Mouse (Mus musculus) neural tube, embryonic 11.5 days (tissue): Measurements from ENCODE around the gene Wbp2nl. TPM values are rescaled to one million over a fixed set of nuclear protein-coding genes. Genes with fewer than 3 reads are reported as not detected.

Experiments
- ATAC-seq: fragments of 200-750 bp; cut with Nextera tagmentation; 2 replicates; pipeline ENCODE4 v1.8.0; 2017; ENCODE audit warnings: moderate number of reproducible peaks, mild to moderate bottlenecking, moderate TSS enrichment, moderate library complexity; ENCODE audit not compliant: insufficient read depth, low FRiP score, low TSS enrichment
- DNase-seq: peaks from one replicate; pipeline ENCODE4 v3.0.0-alpha.2; 2015; ENCODE audit warnings: low spot score
- H3K27ac ChIP-seq: fragments of 300-500 bp; sonication (generic); 2 replicates; pipeline ENCODE4 v1.5.1; 2014; ENCODE audit warnings: low read depth, mild to moderate bottlenecking, low read length
- H3K27me3 ChIP-seq: fragments of 300-500 bp; sonication (generic); 2 replicates; pipeline ENCODE4 v1.6.1; 2014; ENCODE audit warnings: mild to moderate bottlenecking, low read length, mixed read lengths; ENCODE audit not compliant: control insufficient read depth, insufficient read depth
- H3K36me3 ChIP-seq: fragments of 300-500 bp; sonication (generic); 2 replicates; pipeline ENCODE4 v1.6.1; 2014; ENCODE audit warnings: mild to moderate bottlenecking, low read length, moderate library complexity, mixed read lengths; ENCODE audit not compliant: control insufficient read depth, insufficient read depth
- H3K4me1 ChIP-seq: fragments of 300-500 bp; sonication (generic); 2 replicates; pipeline ENCODE4 v1.6.1; 2014; ENCODE audit warnings: low read length, mixed read lengths; ENCODE audit not compliant: control insufficient read depth, insufficient read depth
- H3K4me2 ChIP-seq: fragments of 300-500 bp; sonication (generic); 2 replicates; pipeline ENCODE4 v1.6.1; 2014; ENCODE audit warnings: low read depth, mild to moderate bottlenecking, moderate library complexity
- H3K4me3 ChIP-seq: fragments of 300-500 bp; sonication (generic); 2 replicates; pipeline ENCODE4 v1.5.1; 2014; ENCODE audit warnings: low read depth, low read length
- H3K9ac ChIP-seq: fragments of 300-500 bp; sonication (generic); 2 replicates; pipeline ENCODE4 v1.6.1; 2014; ENCODE audit warnings: mild to moderate bottlenecking, low read length
- H3K9me3 ChIP-seq: fragments of 300-500 bp; sonication (generic); 2 replicates; pipeline ENCODE4 v1.6.1; 2016; ENCODE audit warnings: low read length; ENCODE audit not compliant: control insufficient read depth
- WGBS: fragments of 180-500 bp; shearing (Covaris S2); extraction: QIAGEN DNeasy Blood & Tissue Kit; methylation state at CpG from one replicate; pipeline ENCODE4 v1.1.7; 2014; 5-methylcytosine and 5-hydroxymethylcytosine counted together
- polyA plus RNA-seq: library from polyadenylated mRNA; unstranded; fragments of >200 nt; fragmentation: Nextera tagmentation; extraction: Ambion mirVana; gene quantifications from 2 replicates; pipeline ENCODE4 v1.2.1, GENCODE M21; 2014

Wbp2nl gene
- polyA plus RNA-seq, 1 experiment from 2014 or later = 0.27 TPM

- Histone ChIP-seq H3K4me1 (peaks cover 21% of the 10 kb centered on the region), H3K4me3 (no peak overlapping the region), H3K27ac (no peak overlapping the region), H3K27me3 (peaks cover 11% of the 10 kb centered on the region), H3K4me2 (0 out of 2 replicates have a peak overlapping the region, but pooled peaks have one; percentile 7), H3K9ac (no peak overlapping the region), H3K36me3 (no peaks in the 10 kb centered on the region), H3K9me3 (no peaks in the 10 kb centered on the region)
- 73% methylated on average over 5 of the region's 5 CpGs for WGBS
- ATAC-seq (no peak), DNase-seq (no peak)
Observed at GRCm38 (mm10) chr15:82342543-82342935, 43.8 kb downstream of the Wbp2nl start.

- Histone ChIP-seq H3K9ac (no peak overlapping the region), H3K9me3 (no peaks in the 10 kb centered on the region), H3K27me3 (peaks cover 11% of the 10 kb centered on the region), H3K4me1 (peaks cover 15% of the 10 kb centered on the region), H3K4me3 (no peak overlapping the region), H3K36me3 (peaks cover 8% of the 10 kb centered on the region), H3K27ac (no peak overlapping the region), H3K4me2 (no peak overlapping the region)
- no peak for DNase-seq
- WGBS = 92% methylated on average over 27 of the region's 27 CpGs
- ATAC-seq = no peak
Observed at GRCm38 (mm10) chr15:82343368-82344287, 44.9 kb downstream of the Wbp2nl start.

- Histone ChIP-seq H3K36me3 (peaks cover 15% of the 10 kb centered on the region), H3K27me3 (peaks cover 11% of the 10 kb centered on the region), H3K27ac (no peak overlapping the region), H3K4me1 (peaks cover 15% of the 10 kb centered on the region), H3K9me3 (no peaks in the 10 kb centered on the region), H3K4me3 (no peak overlapping the region), H3K9ac (no peak overlapping the region), H3K4me2 (no peak overlapping the region)
- WGBS = 88% methylated on average over 6 of the region's 6 CpGs
- ATAC-seq = no peak
- DNase-seq = no peak
Observed at GRCm38 (mm10) chr15:82344971-82345370, 46.2 kb downstream of the Wbp2nl start.

- Histone ChIP-seq H3K4me2 (peak overlapping the region; percentile 65), H3K27me3 (peaks cover 3% of the 10 kb centered on the region), H3K4me3 (peak overlapping the region; percentile 68), H3K9me3 (no peaks in the 10 kb centered on the region), H3K36me3 (peaks cover 15% of the 10 kb centered on the region), H3K9ac (peak overlapping the region; percentile 70), H3K4me1 (peaks cover 13% of the 10 kb centered on the region), H3K27ac (peak overlapping the region; percentile 80; the same call in 1 of the 2 replicates)
- peak; percentile 98 for ATAC-seq
- under 1% methylated on average over 50 of the region's 51 CpGs for WGBS
- DNase-seq = peak; percentile 98
Observed at GRCm38 (mm10) chr15:82345820-82346470, 47.2 kb downstream of the Wbp2nl start.

- no peak for ATAC-seq
- Histone ChIP-seq H3K4me1 (peaks cover 10% of the 10 kb centered on the region), H3K4me2 (peak overlapping the region; percentile 65), H3K4me3 (peak overlapping the region; percentile 68), H3K27me3 (no peaks in the 10 kb centered on the region), H3K9ac (peak overlapping the region; percentile 70), H3K36me3 (peaks cover 15% of the 10 kb centered on the region), H3K27ac (no peak overlapping the region), H3K9me3 (no peaks in the 10 kb centered on the region)
- WGBS = 70% methylated on average over 14 of the region's 14 CpGs
- no peak for DNase-seq
Observed at GRCm38 (mm10) chr15:82346580-82347302, 48.0 kb downstream of the Wbp2nl start.

- Histone ChIP-seq H3K27me3 (no peaks in the 10 kb centered on the region), H3K9ac (no peak overlapping the region), H3K4me3 (peak overlapping the region; percentile 68; the same call in 1 of the 2 replicates), H3K27ac (no peak overlapping the region), H3K36me3 (peaks cover 15% of the 10 kb centered on the region), H3K9me3 (no peaks in the 10 kb centered on the region), H3K4me2 (peak overlapping the region; percentile 65), H3K4me1 (peaks cover 10% of the 10 kb centered on the region)
- ATAC-seq (no peak), DNase-seq (no peak)
- WGBS = 80% methylated on average over 4 of the region's 4 CpGs
Observed at GRCm38 (mm10) chr15:82347303-82347676, 48.5 kb downstream of the Wbp2nl start.

- no peak overlapping the region for H3K9ac ChIP-seq
Observed at GRCm38 (mm10) chr15:82347852-82348251, 49.1 kb downstream of the Wbp2nl start.

GRCm38 (mm10) chr15:82348258-82348998 lies 49.7 kb downstream of the Wbp2nl start:
- 88% methylated on average over 8 of the region's 8 CpGs for WGBS
- Histone ChIP-seq H3K27me3 (no peaks in the 10 kb centered on the region), H3K9ac (no peak overlapping the region), H3K4me3 (no peak overlapping the region), H3K4me2 (no peak overlapping the region), H3K4me1 (peaks cover 13% of the 10 kb centered on the region), H3K9me3 (no peaks in the 10 kb centered on the region), H3K27ac (no peak overlapping the region), H3K36me3 (peaks cover 15% of the 10 kb centered on the region)
- ATAC-seq = no peak
- DNase-seq = no peak

More at GRCm38 (mm10) chr15:82347852-82348251, 49.1 kb downstream of the Wbp2nl start:
- no peak for DNase-seq
- WGBS = 93% methylated on average over 12 of the region's 12 CpGs
- Histone ChIP-seq H3K27ac (no peak overlapping the region), H3K4me1 (peaks cover 10% of the 10 kb centered on the region), H3K4me2 (no peak overlapping the region), H3K36me3 (peaks cover 15% of the 10 kb centered on the region), H3K4me3 (no peak overlapping the region), H3K27me3 (no peaks in the 10 kb centered on the region), H3K9me3 (no peaks in the 10 kb centered on the region)
- no peak for ATAC-seq
